Mouse (Mus musculus) cortical plate, adult 2 months (tissue): ENCODE measurements around the gene BC005561. TPM values are rescaled to one million over a fixed set of nuclear protein-coding genes. Genes with fewer than 3 reads are reported as not detected.

Experiments
- H3K27ac ChIP-seq: fragments of 200-500 bp; 2 replicates; pipeline ENCODE4 v1.5.1; 2012; ENCODE audit warnings: low read length, control low read depth, inconsistent platforms; ENCODE audit not compliant: insufficient read depth
- H3K4me1 ChIP-seq: fragments of 200-500 bp; 2 replicates; pipeline ENCODE4 v1.6.1; 2011; ENCODE audit warnings: low read length; ENCODE audit not compliant: control insufficient read depth, insufficient read depth
- H3K4me3 ChIP-seq: fragments of 200-500 bp; 2 replicates; pipeline ENCODE4 v1.5.1; 2011; ENCODE audit warnings: mild to moderate bottlenecking, low read length, control low read depth; ENCODE audit not compliant: insufficient read depth
- CTCF ChIP-seq: fragments of 200-500 bp; IDR thresholded peaks from 2 replicates; pipeline ENCODE4 v1.5.1; 2011; ENCODE audit warnings: mild to moderate bottlenecking, control low read depth, low read length; ENCODE audit not compliant: insufficient read depth; ENCODE audit errors: extremely low read depth
- POLR2A ChIP-seq: fragments of 200-500 bp; IDR thresholded peaks from 2 replicates; pipeline ENCODE4 v1.6.1; 2011; ENCODE audit warnings: mild to moderate bottlenecking, low read length, control low read depth; ENCODE audit not compliant: insufficient read depth; ENCODE audit errors: extremely low read depth
- polyA plus RNA-seq: library from polyadenylated mRNA; depleted of rRNA; stranded (reverse); fragments of >200 nt; gene quantifications from 2 replicates; pipeline ENCODE4 v1.2.3, GENCODE M21; 2012; rRNA removed

The BC005561 gene
- polyA plus RNA-seq = 3.5 TPM in 2 replicates

DNA sequence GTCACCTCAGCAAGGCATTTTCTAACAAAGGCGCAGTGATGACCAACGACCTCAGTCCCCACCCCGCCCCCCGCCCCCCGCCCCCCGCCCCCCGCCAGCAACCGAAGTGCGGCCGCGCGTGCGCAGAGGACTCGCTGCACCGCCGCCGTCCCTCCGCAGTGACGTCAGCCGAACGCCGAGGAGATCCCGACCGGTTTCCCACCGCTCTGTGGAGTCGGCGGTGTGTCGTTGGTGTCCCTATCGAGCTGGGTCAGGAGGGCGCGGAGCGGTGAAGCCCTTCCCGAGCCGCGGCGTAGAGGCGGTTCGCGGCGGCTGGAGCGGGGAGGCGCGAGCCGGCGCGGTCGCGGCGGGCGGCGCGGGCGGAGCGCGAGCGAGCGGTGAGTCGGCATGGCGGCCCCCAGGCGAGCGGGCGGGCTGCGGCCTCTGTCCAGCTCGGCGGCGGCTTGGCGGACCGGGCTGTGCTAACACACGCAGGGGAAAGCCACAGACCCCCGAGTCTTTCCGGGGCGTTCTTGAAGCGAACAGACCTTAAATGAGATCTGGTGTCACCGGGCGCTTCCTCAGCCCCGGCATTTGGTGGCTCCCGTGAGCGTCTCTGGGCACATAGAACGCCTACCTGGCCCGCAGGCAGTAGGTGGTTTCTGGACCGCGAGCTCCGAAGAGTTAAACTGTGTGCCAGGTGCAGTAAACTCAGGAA is at the start of gene BC005561:
Gene BC005561, plus strand, starts transcription at position 158 of the 697 bp plus-strand sequence.
- no peak for TF ChIP-seq CTCF
- TF ChIP-seq POLR2A = peak; percentile 78; the same call in 1 of the 2 replicates
- peaks cover 2% of the 10 kb centered on the region; the same call in 1 of the 2 replicates for H3K4me1 ChIP-seq
- H3K4me3 ChIP-seq = peak within 1 kb of the TSS; percentile 92
- H3K27ac ChIP-seq = peak within 1 kb of the TSS; percentile 98

DNA sequence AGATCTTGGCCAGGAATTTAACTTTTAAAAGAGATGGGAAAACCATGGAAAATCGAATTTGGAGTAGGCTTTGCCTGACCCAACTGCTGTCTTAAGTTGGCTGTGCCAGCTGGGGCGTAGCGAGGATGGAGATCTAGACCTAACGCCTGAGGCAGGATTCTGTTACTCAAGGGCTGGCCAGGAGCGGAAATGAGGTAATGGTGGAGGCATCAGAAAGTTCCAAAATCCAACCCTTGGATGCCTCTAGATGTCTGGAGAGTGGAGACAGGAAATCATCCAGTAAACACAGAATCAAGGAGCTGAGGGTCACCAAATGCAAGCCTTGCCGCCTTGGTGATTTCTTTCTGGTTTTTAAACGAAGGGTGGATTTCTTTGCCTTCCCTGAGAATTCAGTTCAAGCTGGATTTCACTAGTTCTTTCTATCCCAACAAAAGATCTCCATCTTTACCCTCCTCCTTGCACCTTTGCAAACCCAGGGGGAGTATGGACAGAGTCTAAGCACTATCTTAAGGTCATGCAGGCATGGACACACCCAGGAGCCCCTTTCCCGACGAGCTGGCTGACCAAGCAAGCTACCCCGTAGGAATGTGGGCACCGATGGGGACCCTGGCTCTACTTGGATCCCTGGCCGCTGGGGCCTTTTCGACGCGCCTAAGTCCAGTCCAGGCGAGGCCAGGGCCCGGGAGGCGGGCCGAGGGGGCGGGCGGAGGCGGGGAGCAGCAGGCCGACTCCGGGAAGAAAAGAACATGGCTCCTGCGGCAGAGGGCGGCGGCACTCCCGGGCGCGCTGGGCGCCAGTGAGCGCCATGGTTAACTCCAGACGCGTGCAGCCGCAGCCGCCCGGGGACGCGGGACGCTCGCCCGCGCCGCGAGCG is 49.1 kb upstream of the BC005561 start, which contains the start of gene Pkd2:
Gene Pkd2, plus strand, starts transcription at position 619 of the 874 bp plus-strand sequence.
- TF ChIP-seq POLR2A = 0 out of 2 replicates have a peak, but pooled peaks have one; percentile 33
- TF ChIP-seq CTCF = no peak
- peak within 1 kb of the TSS; percentile 67 for H3K4me3 ChIP-seq
- H3K27ac ChIP-seq = peak within 1 kb of the TSS; percentile 86
- H3K4me1 ChIP-seq = peaks cover 3% of the 10 kb centered on the region; the same call in 1 of the 2 replicates

DNA sequence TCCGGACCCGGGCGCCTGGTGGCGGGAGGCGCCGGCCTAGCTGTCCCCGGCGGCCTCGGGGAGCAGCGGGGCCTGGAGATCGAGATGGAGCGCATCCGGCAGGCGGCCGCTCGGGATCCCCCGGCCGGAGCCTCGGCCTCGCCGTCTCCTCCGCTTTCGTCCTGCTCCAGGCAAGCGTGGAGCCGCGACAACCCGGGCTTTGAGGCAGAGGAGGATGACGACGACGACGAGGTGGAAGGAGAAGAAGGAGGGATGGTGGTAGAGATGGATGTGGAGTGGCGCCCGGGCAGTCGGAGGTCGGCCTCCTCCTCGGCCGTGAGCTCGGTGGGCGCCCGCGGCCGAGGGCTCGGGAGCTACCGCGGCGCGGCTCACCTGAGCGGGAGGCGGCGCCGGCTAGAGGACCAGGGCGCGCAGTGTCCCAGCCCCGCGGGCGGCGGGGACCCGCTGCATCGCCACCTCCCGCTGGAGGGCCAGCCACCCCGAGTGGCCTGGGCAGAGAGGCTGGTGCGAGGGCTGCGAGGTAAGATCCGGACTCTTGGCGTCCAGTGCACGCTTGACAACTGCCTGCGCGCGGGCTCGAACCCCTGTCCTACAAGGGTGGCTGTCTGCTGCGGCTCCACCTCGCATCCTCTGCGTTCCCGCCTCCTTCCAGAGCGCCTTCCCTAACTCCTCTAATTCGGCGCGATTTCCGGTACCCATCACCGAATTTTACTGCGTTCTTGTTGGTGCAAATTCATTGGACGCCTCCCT is 48.3 kb upstream of the BC005561 start:
- TF ChIP-seq CTCF (no peak), POLR2A (peak; percentile 67; the same call in 1 of the 2 replicates)
- Histone ChIP-seq H3K4me1 (peaks cover 3% of the 10 kb centered on the region; the same call in 1 of the 2 replicates), H3K4me3 (peak overlapping the region; percentile 67), H3K27ac (peak overlapping the region; percentile 74)

- Histone ChIP-seq H3K27ac (no peak overlapping the region), H3K4me3 (peak overlapping the region; percentile 67), H3K4me1 (peaks cover 3% of the 10 kb centered on the region; the same call in 1 of the 2 replicates)
- TF ChIP-seq POLR2A (no peak), CTCF (no peak)
Measured at GRCm38 (mm10) chr5:104460456-104460838, 47.7 kb upstream of the BC005561 start.

DNA sequence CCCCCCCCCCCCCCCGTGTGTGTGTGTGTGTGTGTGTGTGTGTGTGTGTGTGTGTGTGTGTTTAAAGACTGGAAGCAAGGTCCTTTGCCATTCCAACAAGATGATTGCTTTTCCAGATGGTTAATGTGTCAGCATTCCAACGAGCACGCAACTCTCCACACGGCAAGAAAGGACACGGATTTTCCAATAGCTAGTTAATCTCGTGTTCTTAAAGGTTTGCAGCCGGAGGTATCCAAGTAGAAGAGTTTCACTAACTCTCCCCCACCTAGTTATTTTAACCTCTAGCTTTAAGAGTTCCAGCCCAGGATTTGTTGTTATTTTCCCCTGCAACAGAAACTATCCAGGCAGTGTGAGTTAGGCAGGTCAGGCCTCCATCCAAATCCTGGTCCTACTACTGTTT is 47.3 kb upstream of the BC005561 start:
- no peak for TF ChIP-seq POLR2A
- no peak for TF ChIP-seq CTCF
- peak overlapping the region; percentile 67 for H3K4me3 ChIP-seq
- H3K4me1 ChIP-seq = peaks cover 3% of the 10 kb centered on the region; the same call in 1 of the 2 replicates
- H3K27ac ChIP-seq = no peak overlapping the region

- H3K4me1 ChIP-seq = no peaks in the 10 kb centered on the region
- H3K4me3 ChIP-seq = no peak overlapping the region
- H3K27ac ChIP-seq = no peak overlapping the region
- TF ChIP-seq CTCF = no peak
- TF ChIP-seq POLR2A = no peak
Measured at GRCm38 (mm10) chr5:104465279-104465678, 42.9 kb upstream of the BC005561 start.

DNA sequence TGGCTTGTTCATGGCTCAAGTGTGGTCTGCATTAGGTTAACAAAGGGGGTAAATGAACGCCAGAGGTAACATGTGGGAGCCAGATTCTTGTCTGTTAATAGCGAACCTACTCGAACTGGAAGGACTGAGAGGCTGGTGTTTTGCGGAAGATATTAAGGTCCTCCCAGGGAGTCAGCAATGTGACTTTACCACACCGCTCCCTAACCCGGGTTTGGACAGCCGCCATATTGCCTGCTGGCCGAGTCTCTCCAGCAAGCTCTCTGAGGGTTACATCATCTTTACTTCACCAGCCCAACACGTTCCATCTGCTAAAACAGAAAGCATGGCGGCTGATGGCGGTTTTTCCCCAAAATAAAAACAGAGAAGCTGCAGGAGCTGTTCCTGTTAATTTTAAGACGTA is 42.4 kb upstream of the BC005561 start:
- H3K4me1 ChIP-seq = no peaks in the 10 kb centered on the region
- TF ChIP-seq CTCF = no peak
- TF ChIP-seq POLR2A = no peak
- no peak overlapping the region for H3K27ac ChIP-seq
- H3K4me3 ChIP-seq = no peak overlapping the region

DNA sequence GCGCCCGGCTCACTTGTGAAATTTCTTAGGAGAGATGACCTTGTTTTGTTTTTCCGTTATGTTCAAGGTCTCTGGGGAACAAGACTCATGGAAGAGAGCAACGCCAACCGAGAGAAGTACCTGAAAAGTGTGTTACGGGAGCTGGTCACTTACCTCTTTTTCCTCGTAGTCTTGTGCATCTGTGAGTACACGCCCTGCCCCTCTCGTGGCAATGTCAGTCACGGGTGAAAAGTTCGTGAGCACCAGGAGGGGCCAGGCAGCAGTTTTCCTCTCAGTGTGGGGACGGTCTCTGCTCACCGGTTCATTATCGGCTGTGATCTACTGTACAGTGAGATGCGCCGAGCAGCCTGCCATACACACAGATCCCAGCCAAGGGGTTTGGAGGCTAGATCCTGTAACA is 41.3 kb upstream of the BC005561 start:
- H3K4me3 ChIP-seq = no peak overlapping the region
- no peaks in the 10 kb centered on the region for H3K4me1 ChIP-seq
- no peak overlapping the region for H3K27ac ChIP-seq
- TF ChIP-seq POLR2A (no peak), CTCF (no peak)

- H3K4me1 ChIP-seq = no peaks in the 10 kb centered on the region
- no peak for TF ChIP-seq CTCF
- TF ChIP-seq POLR2A = no peak
- H3K4me3 ChIP-seq = no peak overlapping the region
- no peak overlapping the region for H3K27ac ChIP-seq
Measured at GRCm38 (mm10) chr5:104468586-104468985, 39.6 kb upstream of the BC005561 start.
